ENCODE assay signal across 19 mouse cellular contexts in the genomic region with DNA sequence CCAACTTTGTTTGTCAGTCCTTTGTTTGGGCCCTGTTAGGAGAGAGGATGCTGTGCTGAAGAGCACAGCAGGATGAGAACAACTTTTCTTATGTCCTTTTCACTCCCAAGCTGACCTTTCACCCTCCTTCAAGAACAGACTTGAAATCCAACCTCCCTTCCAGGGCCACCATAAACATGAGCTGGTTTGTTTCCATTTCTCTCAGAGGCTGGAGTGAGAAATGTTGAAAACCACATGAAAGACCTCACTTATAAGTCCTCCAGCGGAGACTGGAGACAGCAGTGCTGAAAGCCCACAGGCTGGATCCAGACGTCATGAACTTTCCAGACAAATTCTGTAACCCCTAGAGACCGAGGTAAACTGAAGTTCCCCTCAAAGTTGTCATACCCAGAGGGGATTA.
DNase-seq lines count a peak whose midpoint lies in the region; ATAC-seq and TF ChIP-seq lines count a peak whose summit lies in the region.
"Had no signal": no experiment of that assay in that cellular context is flagged by ENCODE, and none has a peak within 500 bp of the region (broad histone marks: within the 10 kb centered on the region; RNA-seq: fewer than 3 reads in every experiment).

No protein-coding gene starts in this region.

- no peak overlapping the region for H3K9ac ChIP-seq in kidney, embryonic 16.5 days (replicated peaks; ENCODE audit: low read length)
- H3K9ac ChIP-seq in midbrain, embryonic 16.5 days (ENCODE audit: low read depth, low read length) = no peak overlapping the region
- H3K9ac ChIP-seq: forebrain, postnatal 0 days; neural tube, embryonic 13.5 days had no signal

- H3K4me1 ChIP-seq in kidney, embryonic 16.5 days (ENCODE audit: insufficient read depth, low read length) = no peaks in the 10 kb centered on the region
- H3K4me1 ChIP-seq in kidney, adult 2 months (ENCODE audit: control insufficient read depth, insufficient read depth, low read length) = no peaks in the 10 kb centered on the region
- H3K4me1 ChIP-seq in midbrain, embryonic 10.5 days = peaks cover 7% of the 10 kb centered on the region
- no peaks in the 10 kb centered on the region for H3K4me1 ChIP-seq in midbrain, embryonic 16.5 days (ENCODE audit: control insufficient read depth, insufficient read depth, low read length)
- H3K4me1 ChIP-seq: neural tube, embryonic 13.5 days had no signal

- ATAC-seq in kidney, embryonic 16.5 days (ENCODE audit: low FRiP score, low TSS enrichment) = peak; percentile 84; the same call in 1 of the 2 replicates
- no peak for ATAC-seq in midbrain, embryonic 16.5 days
- ATAC-seq: forebrain, postnatal 0 days; intestine, embryonic 16.5 days had no signal

- no peaks in the 10 kb centered on the region for H3K27me3 ChIP-seq in kidney, embryonic 16.5 days (ENCODE audit: insufficient read depth, low read length)
- no peaks in the 10 kb centered on the region for H3K27me3 ChIP-seq in kidney, adult 2 months (replicated peaks; ENCODE audit: control insufficient read depth, insufficient read depth, low read length)
- no peaks in the 10 kb centered on the region for H3K27me3 ChIP-seq in midbrain, embryonic 10.5 days (ENCODE audit: low read depth, poor library complexity, severe bottlenecking)
- no peaks in the 10 kb centered on the region for H3K27me3 ChIP-seq in midbrain, embryonic 16.5 days (ENCODE audit: control insufficient read depth, insufficient read depth, low read depth, low read length)
- H3K27me3 ChIP-seq: neural tube, embryonic 13.5 days had no signal

- DNase-seq in kidney, adult 2 months = no peak
- DNase-seq in midbrain, embryonic 10.5 days (ENCODE audit: low spot score) = peak; percentile 17
- DNase-seq in embryo, embryonic 11 days = peak; percentile 62
- peak; percentile 23 for DNase-seq in lung, postnatal 10 days
- DNase-seq in frontal cortex, postnatal 10 days (ENCODE audit: low spot score in 2 of 2) = no peak
- DNase-seq in right cerebral cortex, postnatal 4 days = no peak
- DNase-seq: adrenal gland, adult 8-10 months; cerebellum, postnatal 14 days; forebrain, postnatal 0 days; gastrocnemius, postnatal 25 days; heart, postnatal 36 days; layer of hippocampus, postnatal 36 days; midbrain, embryonic 14.5 days; right cerebral cortex, adult 18-20 months had no signal

- H3K27ac ChIP-seq in kidney, embryonic 16.5 days (ENCODE audit: low read length) = peak overlapping the region; percentile 24; the same call in 1 of the 2 replicates
- no peak overlapping the region for H3K27ac ChIP-seq in kidney, adult 2 months (ENCODE audit: insufficient read depth, low read depth, low read length)
- no peak overlapping the region for H3K27ac ChIP-seq in midbrain, embryonic 10.5 days (replicated peaks)
- no peak overlapping the region for H3K27ac ChIP-seq in midbrain, embryonic 16.5 days (ENCODE audit: low read length)
- H3K27ac ChIP-seq: neural tube, embryonic 13.5 days had no signal

- 20% methylated on average over 3 of the region's 3 CpGs for WGBS in kidney, embryonic 16.5 days
- WGBS in kidney, adult 2 months = 15% methylated on average over 3 of the region's 3 CpGs
- WGBS in midbrain, embryonic 10.5 days = 13% methylated on average over 3 of the region's 3 CpGs
- 14% methylated on average over 3 of the region's 3 CpGs for WGBS in midbrain, embryonic 16.5 days

- H3K9me3 ChIP-seq in kidney, embryonic 16.5 days (ENCODE audit: low read length) = no peaks in the 10 kb centered on the region
- H3K9me3 ChIP-seq in midbrain, embryonic 10.5 days (replicated peaks) = no peaks in the 10 kb centered on the region
- no peaks in the 10 kb centered on the region for H3K9me3 ChIP-seq in midbrain, embryonic 16.5 days (replicated peaks; ENCODE audit: control insufficient read depth, low read length, poor library complexity, severe bottlenecking)
- H3K9me3 ChIP-seq: neural tube, embryonic 13.5 days had no signal

- H3K36me3 ChIP-seq in kidney, embryonic 16.5 days (ENCODE audit: insufficient read depth, low read length) = no peaks in the 10 kb centered on the region
- H3K36me3 ChIP-seq in kidney, adult 2 months (ENCODE audit: control insufficient read depth, insufficient read depth, low read length) = no peaks in the 10 kb centered on the region
- no peaks in the 10 kb centered on the region for H3K36me3 ChIP-seq in midbrain, embryonic 10.5 days
- H3K36me3 ChIP-seq in midbrain, embryonic 16.5 days (ENCODE audit: control insufficient read depth, insufficient read depth, low read length) = no peaks in the 10 kb centered on the region
- H3K36me3 ChIP-seq: neural tube, embryonic 13.5 days had no signal

- no peak overlapping the region for H3K4me2 ChIP-seq in kidney, embryonic 16.5 days (replicated peaks; ENCODE audit: low read depth, low read length)
- H3K4me2 ChIP-seq in midbrain, embryonic 16.5 days (ENCODE audit: low read length) = no peak overlapping the region
- H3K4me2 ChIP-seq: heart, embryonic 11.5 days; neural tube, embryonic 13.5 days had no signal

- no peak for TF ChIP-seq POLR2A in kidney, adult 2 months (IDR thresholded peaks at IDR 0.05; ENCODE audit: low read depth, low read length)

- H3K4me3 ChIP-seq in kidney, embryonic 16.5 days (ENCODE audit: low read length) = no peak overlapping the region
- no peak overlapping the region for H3K4me3 ChIP-seq in kidney, adult 2 months (ENCODE audit: insufficient read depth, low read depth, low read length)
- H3K4me3 ChIP-seq in midbrain, embryonic 10.5 days = no peak overlapping the region
- H3K4me3 ChIP-seq in midbrain, embryonic 16.5 days (ENCODE audit: low read depth, low read length) = no peak overlapping the region
- H3K4me3 ChIP-seq: neural tube, embryonic 13.5 days had no signal

- no peak for TF ChIP-seq CTCF in kidney, adult 2 months (conservative IDR thresholded peaks at IDR 0.05; ENCODE audit: insufficient read depth, insufficient read length, low read depth, low read length)

Comparison
In these comparisons a context has a peak if more than half of its experiments do, and no peak if none do; other contexts are left out.
1. DNase-seq: peak in midbrain, embryonic 10.5 days (single experiment), embryo, embryonic 11 days (single experiment) and lung, postnatal 10 days (single experiment); none in kidney, adult 2 months (single experiment), frontal cortex, postnatal 10 days (0 of 2) and right cerebral cortex, postnatal 4 days (single experiment).